Mouse (Mus musculus): Measurements from ENCODE around the gene Pik3ca. TPM values are rescaled to one million over a fixed set of nuclear protein-coding genes. Genes with fewer than 3 reads are reported as not detected.
"Not testable (repeated sequence)": the region's sequence is repeated elsewhere in the genome, so short reads cannot be mapped to it uniquely, and the experiment has no call there.

The Pik3ca gene
- polyA plus RNA-seq, 1 experiment = 2.1 TPM

DNA sequence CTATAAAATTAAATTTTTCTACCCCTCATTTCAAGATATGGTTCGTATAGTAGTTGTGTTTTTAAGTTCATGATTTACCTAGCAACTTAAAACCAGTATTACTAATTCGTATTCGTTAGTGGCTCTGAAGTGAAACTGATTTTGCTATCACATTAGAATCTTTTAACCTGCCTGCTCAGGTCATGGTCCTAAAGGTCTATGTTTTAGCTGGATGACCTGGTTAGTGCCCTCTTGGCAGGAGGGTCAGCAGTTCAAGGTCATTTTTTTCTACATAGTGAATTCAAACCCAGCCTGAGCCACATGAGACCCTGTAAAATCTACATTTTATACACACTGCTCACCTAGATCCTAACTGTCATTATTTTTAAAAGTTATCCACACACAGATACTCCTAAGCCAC is 30.9 kb downstream of the Pik3ca start:
- no peak for TF ChIP-seq POLR2A (IDR thresholded peaks at IDR 0.05; ENCODE audit: low read depth, low read length)
- TF ChIP-seq CTCF (IDR thresholded peaks at IDR 0.05; ENCODE audit: extremely low read depth, insufficient read length, insufficient replicate concordance, low read depth, low read length) = no peak
- no peak overlapping the region for H3K27ac ChIP-seq (ENCODE audit: insufficient read depth, low read depth, low read length)
- H3K27me3 ChIP-seq (ENCODE audit: control insufficient read depth, insufficient read depth, low read length) = no peaks in the 10 kb centered on the region
- H3K4me3 ChIP-seq (ENCODE audit: low read depth, low read length) = no peak overlapping the region
- H3K36me3 ChIP-seq (ENCODE audit: control insufficient read depth, insufficient read depth, low read length) = no peaks in the 10 kb centered on the region
- 50% methylated on average over 3 of the region's 3 CpGs for WGBS
- peaks cover 6% of the 10 kb centered on the region; the same call in 1 of the 2 replicates for H3K4me1 ChIP-seq (ENCODE audit: control insufficient read depth, insufficient read depth, insufficient read length, low read length)

DNA sequence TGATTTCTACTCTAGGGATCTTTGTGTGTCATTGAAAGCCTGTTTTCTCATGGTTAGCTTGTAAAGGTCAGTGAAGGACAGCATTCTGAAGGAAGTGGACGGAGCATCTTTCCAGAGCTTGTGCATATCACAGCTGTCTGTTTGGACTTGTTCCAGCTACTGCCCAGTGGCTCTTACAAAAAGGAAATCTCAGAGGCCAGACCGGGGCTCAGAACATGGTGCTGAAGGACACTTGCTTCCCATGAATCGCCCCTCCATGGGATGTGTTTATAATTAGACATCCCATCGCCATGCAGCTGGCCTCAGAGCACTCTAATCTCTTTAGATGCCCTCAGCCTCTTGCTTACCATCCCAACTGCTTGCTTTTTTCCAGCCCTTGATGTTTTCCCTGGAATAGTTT is 31.4 kb downstream of the Pik3ca start:
- H3K4me1 ChIP-seq (ENCODE audit: control insufficient read depth, insufficient read depth, insufficient read length, low read length) = peaks cover 6% of the 10 kb centered on the region; the same call in 1 of the 2 replicates
- H3K4me3 ChIP-seq (ENCODE audit: low read depth, low read length) = no peak overlapping the region
- TF ChIP-seq CTCF (IDR thresholded peaks at IDR 0.05; ENCODE audit: extremely low read depth, insufficient read length, insufficient replicate concordance, low read depth, low read length) (no peak), POLR2A (IDR thresholded peaks at IDR 0.05; ENCODE audit: low read depth, low read length) (no peak)
- H3K27ac ChIP-seq (ENCODE audit: insufficient read depth, low read depth, low read length) = no peak overlapping the region
- no peaks in the 10 kb centered on the region for H3K36me3 ChIP-seq (ENCODE audit: control insufficient read depth, insufficient read depth, low read length)
- WGBS = 68% methylated on average over 4 of the region's 4 CpGs
- no peaks in the 10 kb centered on the region for H3K27me3 ChIP-seq (ENCODE audit: control insufficient read depth, insufficient read depth, low read length)

DNA sequence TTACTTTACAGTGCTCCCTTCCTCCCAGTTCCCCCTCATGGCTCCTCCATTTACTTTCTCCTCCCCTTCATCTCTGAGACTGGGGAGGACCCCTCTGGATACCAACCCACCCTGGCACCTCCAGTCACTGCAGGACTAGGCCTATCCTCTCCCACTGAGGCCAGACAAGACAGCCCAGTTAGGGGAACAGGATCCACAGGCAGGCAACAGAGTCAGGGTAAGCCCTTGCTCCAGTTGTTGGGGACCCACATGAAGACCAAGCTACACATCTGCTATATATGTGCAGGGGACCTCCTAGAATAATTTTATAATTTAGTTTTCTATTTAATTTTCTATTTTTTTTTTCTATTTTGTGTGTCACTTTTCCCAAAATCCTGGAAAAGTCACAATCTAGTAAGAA is 31.9 kb downstream of the Pik3ca start:
- H3K4me1 ChIP-seq (ENCODE audit: control insufficient read depth, insufficient read depth, insufficient read length, low read length); H3K4me3 ChIP-seq (ENCODE audit: low read depth, low read length); H3K27ac ChIP-seq (ENCODE audit: insufficient read depth, low read depth, low read length); H3K27me3 ChIP-seq (ENCODE audit: control insufficient read depth, insufficient read depth, low read length); H3K36me3 ChIP-seq (ENCODE audit: control insufficient read depth, insufficient read depth, low read length): not testable (repeated sequence)

DNA sequence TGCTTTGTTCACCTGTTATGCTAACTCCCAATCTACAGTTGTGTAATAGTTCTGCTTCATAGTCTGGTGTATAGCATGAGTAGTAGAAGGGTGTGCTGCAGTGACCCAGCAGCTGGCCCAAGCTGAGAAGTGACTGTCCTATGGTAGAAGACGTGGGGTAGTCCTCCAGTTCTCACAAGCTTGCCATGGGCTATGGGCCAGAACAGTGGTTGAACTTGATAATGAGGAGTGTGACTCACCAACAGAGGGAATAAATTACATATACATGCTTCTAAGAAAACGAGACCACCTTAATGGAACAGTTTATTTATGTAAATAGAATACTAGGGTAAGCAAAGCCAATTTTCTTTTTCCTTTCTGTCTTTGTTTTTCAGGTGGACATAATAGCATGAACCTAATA is 32.9 kb downstream of the Pik3ca start:
- peaks cover 6% of the 10 kb centered on the region; the same call in 1 of the 2 replicates for H3K4me1 ChIP-seq (ENCODE audit: control insufficient read depth, insufficient read depth, insufficient read length, low read length)
- H3K4me3 ChIP-seq (ENCODE audit: low read depth, low read length) = no peak overlapping the region
- 19% methylated on average over 2 of the region's 2 CpGs for WGBS
- H3K27me3 ChIP-seq (ENCODE audit: control insufficient read depth, insufficient read depth, low read length) = no peaks in the 10 kb centered on the region
- TF ChIP-seq CTCF (IDR thresholded peaks at IDR 0.05; ENCODE audit: extremely low read depth, insufficient read length, insufficient replicate concordance, low read depth, low read length) (no peak), POLR2A (IDR thresholded peaks at IDR 0.05; ENCODE audit: low read depth, low read length) (no peak)
- H3K27ac ChIP-seq (ENCODE audit: insufficient read depth, low read depth, low read length) = no peak overlapping the region
- H3K36me3 ChIP-seq (ENCODE audit: control insufficient read depth, insufficient read depth, low read length) = no peaks in the 10 kb centered on the region

DNA sequence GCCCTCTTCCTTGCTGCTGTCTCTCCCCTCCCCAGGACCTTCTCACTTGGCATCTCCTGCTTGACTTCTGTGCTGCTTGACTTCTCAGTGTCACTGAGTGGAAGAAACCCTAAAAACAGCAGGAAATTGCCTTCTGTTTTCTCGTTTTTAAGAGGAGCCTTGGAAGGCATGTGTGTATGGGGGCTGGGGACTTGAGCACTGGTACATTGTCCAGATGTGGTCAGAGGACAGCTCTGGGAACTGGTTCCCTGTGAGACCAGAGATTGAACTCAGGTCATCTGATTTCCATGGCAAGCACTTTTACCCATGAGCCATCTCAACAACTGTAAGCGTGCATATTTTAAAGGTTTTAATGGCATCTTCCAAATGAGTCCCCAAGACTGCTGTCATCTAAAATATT is 36.5 kb downstream of the Pik3ca start:
- H3K4me3 ChIP-seq (ENCODE audit: low read depth, low read length) = no peak overlapping the region
- no peak overlapping the region for H3K27ac ChIP-seq (ENCODE audit: insufficient read depth, low read depth, low read length)
- H3K27me3 ChIP-seq (ENCODE audit: control insufficient read depth, insufficient read depth, low read length) = no peaks in the 10 kb centered on the region
- H3K36me3 ChIP-seq (ENCODE audit: control insufficient read depth, insufficient read depth, low read length) = peaks cover 16% of the 10 kb centered on the region
- no peaks in the 10 kb centered on the region for H3K4me1 ChIP-seq (ENCODE audit: control insufficient read depth, insufficient read depth, insufficient read length, low read length)
- 71% methylated on average over 2 of the region's 2 CpGs for WGBS
- TF ChIP-seq POLR2A (IDR thresholded peaks at IDR 0.05; ENCODE audit: low read depth, low read length) (no peak), CTCF (IDR thresholded peaks at IDR 0.05; ENCODE audit: extremely low read depth, insufficient read length, insufficient replicate concordance, low read depth, low read length) (no peak)

DNA sequence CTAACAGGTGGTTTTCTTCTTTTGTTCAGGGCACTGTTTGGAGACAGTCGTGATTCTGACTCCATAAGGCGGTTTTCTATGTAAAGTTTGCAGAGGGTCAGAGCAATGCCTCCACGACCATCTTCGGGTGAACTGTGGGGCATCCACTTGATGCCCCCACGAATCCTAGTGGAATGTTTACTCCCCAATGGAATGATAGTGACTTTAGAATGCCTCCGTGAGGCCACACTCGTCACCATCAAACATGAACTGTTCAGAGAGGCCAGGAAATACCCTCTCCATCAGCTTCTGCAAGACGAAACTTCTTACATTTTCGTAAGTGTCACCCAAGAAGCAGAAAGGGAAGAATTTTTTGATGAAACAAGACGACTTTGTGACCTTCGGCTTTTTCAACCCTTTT is 38.6 kb downstream of the Pik3ca start:
- TF ChIP-seq POLR2A (IDR thresholded peaks at IDR 0.05; ENCODE audit: low read depth, low read length) = no peak
- no peak for TF ChIP-seq CTCF (IDR thresholded peaks at IDR 0.05; ENCODE audit: extremely low read depth, insufficient read length, insufficient replicate concordance, low read depth, low read length)
- H3K36me3 ChIP-seq (ENCODE audit: control insufficient read depth, insufficient read depth, low read length) = peaks cover 30% of the 10 kb centered on the region
- H3K4me3 ChIP-seq (ENCODE audit: low read depth, low read length) = no peak overlapping the region
- no peaks in the 10 kb centered on the region for H3K4me1 ChIP-seq (ENCODE audit: control insufficient read depth, insufficient read depth, insufficient read length, low read length)
- 83% methylated on average over 11 of the region's 11 CpGs for WGBS
- no peaks in the 10 kb centered on the region for H3K27me3 ChIP-seq (ENCODE audit: control insufficient read depth, insufficient read depth, low read length)
- H3K27ac ChIP-seq (ENCODE audit: insufficient read depth, low read depth, low read length) = no peak overlapping the region

DNA sequence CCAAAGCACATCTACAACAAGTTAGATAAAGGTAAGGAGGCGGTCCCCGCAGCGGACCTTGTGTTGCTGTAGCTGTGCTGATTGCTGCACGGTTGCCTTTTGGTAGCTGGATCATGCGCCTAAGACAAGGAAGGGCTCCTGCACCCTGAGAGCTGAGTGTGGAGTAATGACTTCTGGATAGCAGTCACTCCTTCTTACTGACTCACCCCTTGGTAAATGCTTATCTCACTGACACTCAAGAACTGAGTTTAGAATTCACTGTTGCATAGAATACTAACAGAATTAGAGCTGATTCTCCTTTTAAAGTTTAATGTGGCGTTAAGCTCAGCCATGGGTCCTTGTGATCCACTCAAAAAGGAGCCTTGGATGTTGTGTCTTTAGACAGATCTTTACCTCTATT is 39.8 kb downstream of the Pik3ca start:
- H3K27me3 ChIP-seq (ENCODE audit: control insufficient read depth, insufficient read depth, low read length) = no peaks in the 10 kb centered on the region
- H3K4me1 ChIP-seq (ENCODE audit: control insufficient read depth, insufficient read depth, insufficient read length, low read length) = no peaks in the 10 kb centered on the region
- 90% methylated on average over 6 of the region's 6 CpGs for WGBS
- H3K27ac ChIP-seq (ENCODE audit: insufficient read depth, low read depth, low read length) = no peak overlapping the region
- H3K36me3 ChIP-seq (ENCODE audit: control insufficient read depth, insufficient read depth, low read length) = peaks cover 38% of the 10 kb centered on the region
- no peak overlapping the region for H3K4me3 ChIP-seq (ENCODE audit: low read depth, low read length)
- TF ChIP-seq POLR2A (IDR thresholded peaks at IDR 0.05; ENCODE audit: low read depth, low read length) (no peak), CTCF (IDR thresholded peaks at IDR 0.05; ENCODE audit: extremely low read depth, insufficient read length, insufficient replicate concordance, low read depth, low read length) (no peak)

DNA sequence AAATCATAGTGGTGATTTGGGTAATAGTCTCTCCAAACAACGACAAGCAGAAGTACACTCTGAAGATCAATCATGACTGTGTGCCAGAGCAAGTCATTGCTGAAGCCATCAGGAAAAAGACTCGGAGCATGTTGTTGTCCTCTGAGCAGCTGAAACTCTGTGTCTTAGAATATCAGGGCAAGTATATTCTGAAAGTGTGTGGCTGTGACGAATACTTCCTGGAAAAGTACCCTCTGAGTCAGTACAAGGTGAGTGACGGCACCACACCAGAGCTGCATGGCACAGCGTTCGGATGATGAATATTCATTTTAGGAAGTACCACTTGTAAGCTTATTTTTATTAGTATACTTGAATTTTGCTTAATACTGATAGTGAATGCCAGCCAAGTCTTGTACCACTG is 40.3 kb downstream of the Pik3ca start:
- H3K4me1 ChIP-seq (ENCODE audit: control insufficient read depth, insufficient read depth, insufficient read length, low read length) = no peaks in the 10 kb centered on the region
- peaks cover 41% of the 10 kb centered on the region for H3K36me3 ChIP-seq (ENCODE audit: control insufficient read depth, insufficient read depth, low read length)
- no peaks in the 10 kb centered on the region for H3K27me3 ChIP-seq (ENCODE audit: control insufficient read depth, insufficient read depth, low read length)
- TF ChIP-seq POLR2A (IDR thresholded peaks at IDR 0.05; ENCODE audit: low read depth, low read length) (no peak), CTCF (IDR thresholded peaks at IDR 0.05; ENCODE audit: extremely low read depth, insufficient read length, insufficient replicate concordance, low read depth, low read length) (no peak)
- no peak overlapping the region for H3K27ac ChIP-seq (ENCODE audit: insufficient read depth, low read depth, low read length)
- 84% methylated on average over 6 of the region's 6 CpGs for WGBS
- H3K4me3 ChIP-seq (ENCODE audit: low read depth, low read length) = no peak overlapping the region
